Mouse (Mus musculus): ENCODE data around the gene Susd6.

Susd6 gene

DNA sequence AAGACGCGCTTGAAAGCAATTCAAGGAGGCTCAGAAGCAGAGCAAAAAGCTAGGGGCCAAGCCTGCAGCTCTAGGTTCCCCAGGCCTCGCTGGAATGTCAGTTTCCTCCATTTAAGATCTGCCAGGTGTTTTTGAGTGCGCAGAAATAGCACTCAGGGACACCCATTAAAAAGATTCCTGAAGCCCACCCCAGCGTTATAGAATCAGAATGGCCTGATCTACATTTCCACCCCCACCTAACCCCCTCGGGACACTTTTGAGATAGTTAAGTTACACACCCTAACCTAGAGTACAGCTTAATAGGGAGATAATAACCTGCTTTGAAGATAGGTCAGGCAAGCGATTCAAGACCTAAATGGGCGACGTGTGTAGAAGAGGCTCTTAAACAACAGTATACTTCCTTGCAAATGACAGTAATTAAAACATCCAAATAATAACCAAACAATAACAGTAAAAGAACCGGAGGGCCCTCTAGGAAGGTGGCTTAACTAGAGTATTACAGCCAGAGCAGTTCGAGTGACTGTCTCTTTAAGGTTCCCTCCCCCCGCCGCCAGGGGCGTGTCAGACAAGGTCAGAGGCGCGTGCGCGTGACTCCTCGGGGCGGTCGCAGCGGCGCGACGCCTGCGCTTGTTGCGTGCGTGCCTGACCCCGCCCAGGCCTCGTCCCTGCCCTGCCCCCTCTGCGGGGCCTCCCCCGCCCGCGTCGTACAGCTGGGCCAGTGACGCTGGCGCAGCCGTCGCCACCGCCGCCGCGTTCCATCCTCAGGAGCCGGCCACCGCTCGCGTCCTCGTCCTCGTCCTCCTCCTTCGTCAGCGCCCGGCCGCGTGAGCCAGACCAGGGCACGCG lies at the start of gene Susd6:
Gene Susd6 (plus strand): TSS at position 662 of the 846 bp plus-strand sequence.
- peak; percentile 99 for DNase-seq

DNA sequence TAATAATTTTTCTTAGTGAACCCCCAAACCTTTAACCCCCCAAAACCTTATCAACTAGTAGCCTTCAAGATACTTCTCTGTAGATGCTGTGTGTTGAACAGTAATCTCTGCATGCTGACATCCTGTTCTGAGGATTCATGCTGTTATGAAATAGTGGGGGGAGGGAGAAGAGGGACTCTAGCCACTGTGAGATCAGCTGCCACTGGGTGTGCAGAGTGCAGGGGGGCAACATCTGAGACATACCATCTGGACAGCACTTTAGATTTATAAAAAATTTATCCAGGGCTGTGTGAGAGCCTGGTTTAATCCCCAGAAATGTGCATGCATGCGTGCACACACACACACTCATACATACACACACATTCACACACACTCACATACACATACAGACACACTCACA lies 45.7 kb upstream of the Susd6 start:
- no peak for DNase-seq

DNA sequence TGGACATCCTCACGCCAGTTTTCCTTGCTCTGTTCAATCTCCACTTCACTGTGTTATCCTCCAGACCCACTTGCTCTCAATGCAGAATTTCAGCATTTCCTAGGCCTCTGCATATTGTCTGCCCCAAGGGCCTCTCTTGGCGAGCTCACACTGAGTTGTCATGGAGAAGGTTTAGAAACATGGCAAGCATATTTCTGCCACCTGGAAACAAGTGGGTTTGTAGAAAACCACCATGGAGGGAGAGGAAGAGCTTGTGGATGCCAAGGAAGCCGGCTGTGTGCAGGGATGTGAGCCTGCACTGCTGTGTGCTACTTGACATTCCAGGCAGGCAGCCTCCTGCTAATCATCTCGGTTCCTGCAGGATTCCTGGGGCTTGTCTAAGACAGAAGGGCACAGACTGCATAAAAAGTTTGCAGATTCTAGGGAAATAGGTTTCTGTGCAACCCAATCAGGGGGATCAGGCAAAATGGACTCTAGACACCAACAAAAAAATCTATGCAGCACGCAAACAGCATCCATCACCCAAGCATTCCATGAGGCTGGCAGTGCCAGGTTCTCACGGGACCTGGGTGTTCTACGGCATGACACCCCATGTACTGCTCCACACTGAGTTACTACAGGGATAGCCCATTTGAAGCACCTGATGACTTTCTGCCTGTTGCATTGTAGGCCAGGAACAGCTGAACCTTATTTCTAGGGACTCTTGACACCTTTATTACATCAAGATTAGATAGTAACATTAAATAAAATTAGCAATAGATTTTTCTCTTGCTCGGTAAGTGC lies 44.1 kb upstream of the Susd6 start:
- DNase-seq = peak; percentile 36

DNA sequence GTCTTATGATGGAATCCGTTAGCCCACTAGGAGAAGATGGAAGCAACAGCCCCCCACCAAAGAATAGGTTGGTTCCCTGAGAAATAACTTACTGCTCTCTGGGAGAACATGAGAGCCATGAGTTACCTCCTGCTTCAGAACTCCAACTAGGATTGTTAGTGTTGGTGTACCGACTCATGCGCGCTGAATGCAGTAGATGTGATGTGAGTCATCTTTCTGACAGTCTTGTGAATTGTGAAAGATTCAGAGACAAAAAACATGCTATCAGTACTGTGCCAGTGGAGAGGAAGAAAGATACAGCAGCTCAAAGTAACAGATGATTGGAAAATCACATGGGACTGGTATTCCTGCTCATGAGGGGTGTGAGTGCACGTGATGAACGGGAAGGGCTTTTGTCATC lies 38.8 kb upstream of the Susd6 start:
- no peak for DNase-seq

DNA sequence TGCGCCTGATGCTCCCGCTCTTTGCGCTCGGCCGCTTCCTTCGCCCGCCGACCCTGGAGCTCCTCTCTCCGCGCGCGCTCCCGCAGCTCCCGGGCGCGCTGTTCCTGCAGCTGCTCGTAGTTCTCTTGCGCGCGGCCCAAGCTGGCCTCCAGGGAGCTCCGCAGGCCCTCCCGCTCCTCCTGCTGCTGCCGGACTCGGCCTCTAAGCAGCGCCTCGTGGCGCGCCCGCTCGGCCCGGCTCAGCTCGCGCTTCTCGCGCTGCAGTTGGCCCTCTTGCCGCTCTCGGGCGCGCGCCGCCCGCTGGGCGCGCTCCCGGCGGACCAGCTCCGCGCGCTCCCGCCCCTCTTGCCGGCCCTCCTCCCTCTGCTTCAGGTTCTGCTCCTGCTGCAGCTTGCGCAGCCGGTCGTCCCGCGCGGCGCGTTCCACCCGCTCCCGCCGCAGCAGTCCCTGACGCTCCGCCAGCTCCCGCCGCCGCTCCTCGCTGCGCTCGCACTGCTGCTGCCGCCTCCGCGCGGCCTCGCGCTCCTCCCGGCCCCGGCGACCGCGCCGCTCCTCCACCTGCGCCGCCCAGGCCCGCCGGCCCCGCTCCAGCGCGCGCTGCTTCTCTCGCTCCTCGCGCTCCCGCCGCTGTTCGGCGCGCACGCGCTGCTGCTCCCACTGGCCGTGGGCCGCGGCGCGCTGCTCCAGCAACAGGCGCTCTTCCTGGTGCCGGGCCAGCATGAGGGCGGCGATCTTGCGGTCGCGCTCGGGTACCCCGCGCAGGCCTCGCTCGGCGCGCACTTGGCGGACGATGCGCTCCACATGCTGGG lies 32.4 kb upstream of the Susd6 start:
- no peak for DNase-seq

DNA sequence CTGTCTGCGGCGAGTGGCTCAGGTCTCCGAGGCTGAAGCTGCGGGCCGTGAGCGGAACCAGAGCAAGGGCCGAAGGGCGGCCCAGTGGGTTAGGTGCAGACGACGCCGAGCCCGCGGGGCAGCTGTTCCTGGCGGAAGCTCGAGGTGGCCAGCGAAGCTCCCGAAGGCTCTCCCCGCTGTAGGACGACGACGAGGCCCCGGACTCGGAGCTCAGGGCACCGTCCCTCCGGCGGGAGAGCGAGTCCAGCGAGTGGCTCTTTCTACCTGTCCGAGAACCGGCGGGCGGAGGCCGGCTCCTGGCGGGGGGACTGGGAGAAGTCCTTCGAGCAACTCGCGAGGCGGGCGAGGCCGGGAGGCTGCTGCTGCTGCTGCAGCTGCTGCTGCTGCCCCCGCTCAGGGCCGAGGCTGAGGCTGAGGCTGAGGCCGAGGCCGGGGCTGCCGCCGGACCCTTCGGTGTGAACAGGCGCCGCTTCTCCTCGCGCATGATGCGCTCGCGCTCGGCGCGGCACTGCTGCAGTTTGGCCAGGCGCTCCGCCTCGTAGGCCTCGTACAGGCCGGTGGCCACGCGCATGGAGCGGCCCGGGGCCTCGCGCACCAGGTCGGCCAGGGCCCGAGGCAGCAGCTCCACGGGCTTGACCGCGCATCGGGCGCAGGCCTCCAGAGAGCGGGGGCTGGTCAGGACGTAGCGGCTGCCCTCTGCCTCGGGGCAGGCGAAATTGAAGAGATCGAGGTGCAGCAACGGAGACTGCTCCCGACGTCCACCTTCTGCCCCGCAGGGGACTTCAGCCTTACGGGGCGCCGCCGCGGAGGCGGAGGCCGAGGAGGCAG lies 31.5 kb upstream of the Susd6 start:
- no peak for DNase-seq

DNA sequence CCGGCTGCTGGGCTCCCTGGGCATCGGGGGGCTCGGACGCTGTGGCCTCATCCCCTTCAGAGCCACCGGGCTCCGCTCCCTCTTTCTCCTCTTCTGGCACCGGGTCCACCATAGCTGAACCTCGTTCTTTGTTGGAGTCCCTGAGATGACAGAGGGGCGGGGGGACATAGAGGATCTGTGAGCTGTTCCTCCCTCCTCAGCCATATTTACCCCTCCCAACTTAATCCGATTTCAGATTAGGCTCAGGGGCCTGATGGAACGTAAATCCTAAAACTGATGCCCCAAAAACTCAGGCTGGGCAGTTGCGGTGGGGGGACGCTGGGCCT lies 31.0 kb upstream of the Susd6 start:
- peak; percentile 25 for DNase-seq

DNA sequence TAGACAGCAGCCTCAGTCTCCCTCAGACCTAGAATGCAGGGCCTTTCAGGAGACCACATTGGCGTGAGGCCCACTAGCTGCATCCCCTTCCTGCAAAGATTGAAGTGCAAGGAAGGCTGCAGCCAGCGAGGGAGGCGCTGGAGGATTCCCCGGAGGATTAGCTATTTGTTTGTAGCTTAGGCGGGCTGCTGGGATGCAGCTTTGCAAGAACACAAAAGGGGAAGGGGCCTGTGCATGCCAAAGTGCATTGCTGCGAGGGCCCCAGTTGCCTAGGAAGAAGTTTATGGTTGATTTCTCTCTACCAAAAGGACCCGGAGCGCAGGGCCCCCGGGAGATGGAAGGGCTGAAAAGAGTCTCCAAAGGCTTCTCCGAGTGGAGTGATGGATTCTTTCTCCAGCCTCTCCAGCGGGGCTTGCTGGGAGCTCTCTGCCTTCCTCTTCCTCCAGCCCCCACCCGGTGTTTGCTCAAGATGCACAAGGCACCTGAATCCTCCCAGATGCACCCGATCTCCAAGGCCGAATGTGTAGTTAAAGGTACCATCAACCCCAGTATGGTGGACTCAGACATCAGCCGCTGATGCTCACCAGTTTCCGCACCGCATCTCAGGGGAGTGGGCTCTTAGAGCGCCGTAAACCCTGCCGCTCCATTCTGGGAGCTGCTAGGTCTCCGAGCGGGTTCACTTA lies 30.5 kb upstream of the Susd6 start:
- peak; percentile 68 for DNase-seq

DNA sequence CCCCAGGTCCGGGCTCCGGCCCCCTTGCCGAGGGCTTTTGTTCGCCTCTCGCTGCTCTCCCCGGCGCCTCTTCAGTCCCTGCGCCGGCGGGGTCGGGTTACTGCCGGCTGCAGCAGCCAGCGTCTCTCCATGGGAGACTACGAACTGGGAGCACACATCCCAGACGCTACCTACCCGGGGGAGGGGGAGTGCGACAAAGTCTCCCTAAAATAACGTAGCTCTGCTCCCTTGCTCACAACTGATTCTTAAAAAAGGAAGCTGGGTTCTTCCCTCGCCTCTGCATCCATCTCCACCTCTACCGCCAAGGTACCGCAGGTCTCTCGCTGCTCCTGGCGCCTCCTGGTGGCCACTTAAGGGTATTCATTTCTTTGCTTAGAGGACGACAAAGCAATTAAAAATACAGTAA lies 29.9 kb upstream of the Susd6 start, which contains the start of gene Ccdc177:
Gene Ccdc177 (minus strand): TSS at position 292 of the 406 bp plus-strand sequence.
- peak; percentile 92 for DNase-seq

DNA sequence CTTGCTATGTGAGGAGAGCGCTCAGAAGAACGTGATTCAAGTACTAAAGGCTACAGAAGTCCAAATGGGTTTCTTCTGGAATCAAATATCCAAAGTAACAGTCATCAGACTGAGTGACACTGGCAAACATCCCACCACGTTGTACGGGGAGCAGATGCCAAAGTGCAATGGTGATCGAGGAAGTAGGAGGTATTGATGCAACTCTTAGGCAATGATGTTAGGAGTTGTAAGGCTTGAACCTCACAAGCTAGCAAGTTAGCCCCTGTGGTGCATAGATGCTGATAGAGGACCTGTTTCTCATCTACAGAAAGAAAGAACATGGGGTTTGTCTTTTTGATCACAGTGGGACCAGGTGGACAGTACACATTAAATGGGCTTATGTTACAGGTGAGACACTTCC lies 27.3 kb upstream of the Susd6 start:
- no peak for DNase-seq

DNA sequence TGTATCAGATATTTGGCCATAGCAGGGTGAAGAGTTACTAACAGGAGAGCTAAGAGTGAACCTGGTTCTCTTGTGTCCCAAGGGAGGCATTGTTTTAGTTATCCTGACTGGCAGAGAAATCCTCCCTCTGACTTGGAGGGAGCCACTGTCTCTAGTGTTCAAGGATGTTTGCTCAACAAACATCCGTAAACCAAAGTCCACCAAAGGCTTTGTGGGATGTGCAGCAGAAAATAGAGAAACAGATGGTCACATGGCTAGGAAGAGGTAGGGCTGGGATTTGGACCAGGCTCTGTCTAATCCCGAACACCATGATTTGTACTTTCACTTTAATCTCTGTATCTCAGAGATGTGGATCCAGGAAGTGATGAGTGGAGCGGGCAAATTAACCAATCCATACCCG lies 26.2 kb upstream of the Susd6 start:
- no peak for DNase-seq

DNA sequence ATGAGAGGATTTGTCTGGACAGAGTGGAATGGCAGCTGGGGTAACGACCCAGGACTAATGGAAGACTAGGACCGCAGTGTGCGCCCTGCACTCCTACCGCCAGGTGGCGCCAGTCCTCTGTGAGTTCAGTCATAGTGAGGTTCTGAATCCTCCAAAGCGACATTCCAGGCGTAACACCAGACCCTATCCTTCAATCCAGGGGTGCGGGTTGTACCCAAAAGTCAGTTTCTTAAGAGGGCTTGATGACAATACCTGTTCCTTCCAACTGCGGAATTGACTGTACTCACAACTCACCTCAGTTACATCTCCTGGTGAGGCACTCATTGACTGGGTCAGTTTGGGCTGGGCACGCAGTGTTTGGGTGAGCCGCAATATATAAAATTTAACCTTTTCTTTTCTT lies 20.6 kb upstream of the Susd6 start:
- DNase-seq = peak; percentile 83

DNA sequence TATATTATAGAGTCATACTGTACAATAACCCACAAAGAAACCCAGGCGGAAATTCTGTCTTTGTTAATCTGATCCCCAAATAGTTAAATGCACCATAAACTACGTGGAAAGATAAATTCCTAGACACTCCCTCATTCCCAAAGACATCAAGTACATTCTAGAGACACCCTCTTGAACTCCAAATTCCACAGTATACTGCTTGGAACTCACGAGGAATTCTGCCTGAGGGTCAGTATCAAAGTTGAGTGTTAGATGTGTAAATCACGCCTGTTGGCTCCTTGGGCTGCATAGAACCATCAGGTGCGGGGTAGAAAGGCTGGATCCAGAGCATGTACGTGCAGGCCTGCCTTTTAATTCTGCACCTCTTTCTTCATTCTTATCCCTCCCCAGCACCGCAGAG lies 15.5 kb upstream of the Susd6 start:
- no peak for DNase-seq

DNA sequence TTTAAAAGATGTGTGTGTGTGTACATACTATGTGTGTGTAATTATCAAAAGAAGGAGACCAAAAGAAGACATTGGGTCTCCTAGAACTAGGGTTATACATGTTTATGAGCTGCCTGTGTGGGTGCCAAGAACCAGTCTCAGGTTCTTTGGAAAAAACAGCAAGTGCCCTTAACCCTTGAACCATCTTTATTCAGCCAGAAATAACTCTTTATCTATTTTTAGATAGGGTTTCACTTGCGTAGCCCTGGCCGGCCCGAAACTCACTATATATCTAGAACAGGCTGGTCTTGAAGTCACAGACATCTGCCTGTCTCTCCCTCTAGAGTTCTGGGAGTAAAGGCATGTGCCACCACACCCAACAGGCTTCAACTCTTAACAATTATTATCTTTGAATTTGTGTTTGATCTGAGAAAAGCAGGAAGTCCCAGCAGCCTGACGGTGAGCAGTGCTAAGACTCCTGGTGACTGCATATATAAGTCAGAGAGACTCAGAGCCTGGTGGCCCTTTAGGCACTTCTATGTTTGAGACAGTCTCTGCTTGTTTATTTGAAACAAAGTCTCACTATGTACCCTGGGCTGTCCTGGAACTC lies 14.2 kb upstream of the Susd6 start:
- no peak for DNase-seq

DNA sequence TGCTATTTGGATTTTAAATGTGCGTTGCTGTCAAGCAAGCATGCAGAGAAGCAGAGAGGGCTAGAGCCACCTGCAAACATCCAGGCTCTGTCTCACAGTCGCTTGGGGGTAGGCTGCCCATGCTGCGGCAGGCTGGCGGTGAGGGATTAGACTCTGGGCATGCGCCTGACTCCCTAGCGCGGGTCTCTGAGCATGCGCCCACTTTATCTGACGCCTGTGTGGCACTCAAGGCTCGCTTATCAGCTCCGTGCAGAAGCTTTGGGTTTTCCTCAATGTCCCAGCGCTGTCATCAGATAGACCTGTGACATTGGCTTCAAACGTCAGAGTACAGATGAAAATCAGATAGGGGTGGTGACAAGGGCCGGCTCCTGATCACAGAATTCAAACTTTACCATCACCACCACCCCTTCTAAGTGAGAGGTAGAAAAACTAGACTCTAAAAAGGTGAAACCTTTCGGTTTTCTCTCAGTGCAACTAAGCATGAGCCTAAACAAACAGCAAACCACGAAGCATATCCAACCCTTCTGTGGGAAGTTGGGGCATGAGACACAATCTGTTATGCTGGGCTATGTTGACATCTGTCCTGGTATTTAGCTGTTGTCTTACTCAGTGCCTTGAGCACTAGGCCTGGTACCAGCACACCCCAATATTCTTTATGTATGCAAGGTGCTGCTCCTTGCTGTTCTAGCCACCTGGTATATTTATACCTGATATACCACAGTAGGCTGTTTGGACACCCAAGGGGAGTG lies 11.9 kb upstream of the Susd6 start:
- DNase-seq = no peak

DNA sequence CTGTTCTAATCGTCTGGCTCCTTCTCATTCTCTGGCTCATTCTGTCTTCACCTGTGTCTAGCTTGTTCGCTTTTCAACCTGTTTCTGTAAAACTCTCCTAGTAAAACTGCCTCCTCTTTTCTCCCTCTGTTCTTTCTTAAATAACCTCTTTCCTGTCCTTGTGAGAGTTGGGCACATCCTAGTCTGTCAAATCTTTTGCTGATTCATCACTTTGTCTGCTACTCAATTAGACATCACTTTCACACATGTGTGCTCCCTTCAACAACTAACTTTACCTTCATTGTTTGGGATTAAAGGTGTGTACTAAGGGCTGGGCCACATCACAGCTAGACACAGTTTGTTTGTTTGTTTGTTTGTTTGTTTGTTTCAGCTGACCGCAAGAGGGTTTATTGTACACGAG lies 10.6 kb upstream of the Susd6 start:
- no peak for DNase-seq

DNA sequence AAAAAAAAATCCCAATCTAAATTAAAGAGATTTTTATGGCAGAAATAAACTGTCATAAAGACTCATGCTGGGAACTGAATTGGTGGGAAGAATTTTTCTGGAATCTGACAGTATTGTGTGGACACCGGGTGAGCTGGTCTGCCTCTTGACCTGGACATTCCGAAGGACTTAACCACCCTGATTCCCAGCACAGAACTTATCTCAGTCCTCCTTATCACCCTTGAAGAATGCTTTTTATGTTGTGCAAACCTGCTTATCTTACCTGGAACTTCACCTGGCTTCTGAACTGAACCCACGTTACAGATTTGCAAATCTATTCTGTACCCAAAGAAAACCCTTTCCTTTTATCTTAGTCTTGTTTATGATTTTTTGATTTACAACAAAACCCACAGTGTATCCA lies 8.1 kb upstream of the Susd6 start:
- DNase-seq = no peak

DNA sequence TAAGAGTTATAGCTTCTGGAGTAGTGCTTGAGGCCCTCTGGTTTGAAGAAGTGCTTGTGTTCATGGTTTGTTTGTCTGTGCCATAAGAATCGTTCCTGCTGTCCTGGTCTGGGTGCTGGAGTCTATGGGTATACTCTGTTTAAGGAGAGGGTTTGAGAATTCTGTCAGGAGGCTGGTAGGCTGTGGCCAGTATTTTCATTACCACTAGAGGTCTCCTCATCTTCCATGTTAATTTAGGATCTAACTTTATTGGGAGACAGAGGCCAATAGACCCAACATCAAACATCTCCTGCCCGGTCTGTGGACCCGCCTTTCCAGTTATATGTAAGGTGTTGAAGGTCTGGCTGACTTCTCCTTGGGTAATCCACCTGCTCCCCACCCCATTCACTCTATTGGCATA lies 7.4 kb upstream of the Susd6 start:
- no peak for DNase-seq

DNA sequence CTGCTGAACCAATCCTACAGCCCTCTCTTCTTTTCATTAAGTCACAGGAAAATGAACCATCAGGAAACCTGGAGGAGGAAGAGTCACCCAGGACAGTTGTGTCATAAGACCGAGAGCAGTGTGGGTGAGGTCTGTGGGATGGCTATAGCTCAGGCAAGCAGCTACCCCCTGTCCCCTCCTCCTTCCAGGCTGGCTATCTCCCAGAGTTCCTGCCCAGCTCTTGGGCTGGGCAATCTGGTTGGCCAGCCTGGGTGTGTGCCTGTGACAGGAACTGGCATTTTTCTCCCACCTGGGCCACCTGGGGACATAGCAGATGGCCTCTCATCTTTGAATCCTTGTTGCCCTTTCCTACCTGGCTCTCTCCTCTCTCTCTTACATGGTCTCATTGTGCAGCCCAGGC lies 6.4 kb upstream of the Susd6 start:
- DNase-seq = no peak

DNA sequence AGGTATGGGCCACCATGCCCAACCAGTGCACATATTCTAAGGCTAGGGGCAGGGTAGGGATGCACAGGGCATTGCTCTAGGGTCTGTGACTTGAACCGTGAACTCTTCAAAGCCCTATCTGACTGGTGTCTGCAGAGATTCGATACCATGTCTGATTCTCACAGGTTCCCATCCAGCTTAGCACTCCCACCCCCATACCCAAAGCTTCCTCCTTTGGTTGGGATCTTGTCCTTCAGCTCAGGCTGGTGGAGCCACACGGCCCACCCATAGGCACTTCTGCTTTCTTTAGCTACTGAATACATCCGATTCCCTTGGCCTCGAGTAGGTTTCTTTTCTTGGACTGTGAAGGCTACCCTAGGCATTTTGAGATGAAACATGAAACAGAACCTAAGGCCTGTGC lies 5.3 kb upstream of the Susd6 start:
- DNase-seq = no peak

DNA sequence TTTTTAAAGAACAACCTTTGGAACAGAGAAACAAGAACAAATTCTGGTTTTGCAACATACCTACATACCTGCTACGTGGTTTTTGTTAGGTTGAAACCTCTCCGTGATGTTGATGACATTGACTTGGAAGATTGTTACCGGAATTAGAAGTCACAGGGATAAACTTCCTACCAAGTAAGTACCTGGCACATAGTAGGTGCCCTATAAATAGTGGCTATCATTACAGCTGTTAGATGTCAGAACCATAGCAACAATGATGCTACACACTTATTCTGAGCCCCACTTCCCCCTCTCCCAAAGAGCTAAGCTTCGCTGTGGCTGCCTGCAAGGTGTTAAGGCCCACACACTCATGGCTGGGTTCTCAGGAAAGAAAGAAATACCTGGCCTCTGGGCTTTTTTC lies 4.7 kb upstream of the Susd6 start:
- no peak for DNase-seq

Measured in right cerebral cortex, postnatal 4 days (tissue).